Mouse (Mus musculus): ENCODE results near the gene Marcks. TPM values are rescaled to one million over a fixed set of nuclear protein-coding genes. Genes with fewer than 3 reads are reported as not detected.

Gene Marcks
- total and polyA plus RNA-seq, 3 experiments = 16.9 to 80.7 (median 74.2) TPM

GRCm38 (mm10) chr10:37106871-37107627 is 31.7 kb downstream of the Marcks start (continued):
- no peak for TF ChIP-seq ZNF384 (IDR thresholded peaks at IDR 0.05; ENCODE audit: low read depth, low read length)

- in situ Hi-C loops (cut with MboI; ENCODE audit: low pct_ligation_motif_present, low pct_unique_long_range_greater_than_20kb, low sequenced_read_pairs) (no loop called here), dilution Hi-C loops (cut with MboI; ENCODE audit: extremely low pct_ligation_motif_present, extremely low pct_unique_long_range_greater_than_20kb, low sequenced_read_pairs) (no loop called here)
- Histone ChIP-seq H3K27ac (ENCODE audit: insufficient read depth, low read depth) (no peak overlapping the region), H3K9me3 (replicated peaks; ENCODE audit: low read length) (no peaks in the 10 kb centered on the region), H3K36me3 (replicated peaks in 1 of 2; ENCODE audit: control insufficient read depth in 1 of 2, insufficient read depth in 1 of 2, low read length in 1 of 2) (no peaks in the 10 kb centered on the region), H3K9ac (ENCODE audit: insufficient read depth, low read depth) (no peak overlapping the region), H3K27me3 (replicated peaks) (no peaks in the 10 kb centered on the region), H3K4me2 (ENCODE audit: insufficient read depth, low read depth, poor library complexity, severe bottlenecking) (no peak overlapping the region), H3K79me2 (replicated peaks; ENCODE audit: control insufficient read depth, extremely low read depth, insufficient read depth, poor library complexity, severe bottlenecking) (no peaks in the 10 kb centered on the region), H3K4me1 (ENCODE audit: control insufficient read depth in 1 of 2, insufficient read depth in 2 of 2) (no peaks in the 10 kb centered on the region), H3K4me3 (replicated peaks in 1 of 3; ENCODE audit: low read depth in 2 of 3, low read length in 2 of 3, poor library complexity in 1 of 3) (no peak overlapping the region)
- TF ChIP-seq HCFC1 (IDR thresholded peaks at IDR 0.05; ENCODE audit: low read depth, low read length) (no peak), UBTF (IDR thresholded peaks at IDR 0.05; ENCODE audit: low read depth, low read length) (no peak), MEF2A (IDR thresholded peaks at IDR 0.05; ENCODE audit: borderline replicate concordance, low read depth, low read length) (no peak), KAT2A (IDR thresholded peaks at IDR 0.05; ENCODE audit: insufficient replicate concordance, low read length) (no peak), TBP (conservative IDR thresholded peaks at IDR 0.05; ENCODE audit: low read depth, low read length) (no peak), E2F4 (IDR thresholded peaks at IDR 0.05; ENCODE audit: insufficient replicate concordance, low read depth, low read length) (no peak)
- DNase-seq (ENCODE audit: extremely low read depth) = no peak
Observed at GRCm38 (mm10) chr10:37106303-37106702, 32.4 kb downstream of the Marcks start.

- DNase-seq (ENCODE audit: extremely low read depth) = no peak
- no peak overlapping the region for H3K27ac ChIP-seq (ENCODE audit: insufficient read depth, low read depth)
- no peak for TF ChIP-seq POLR2A (IDR thresholded peaks at IDR 0.05; ENCODE audit: low read depth, low read length)
- TF ChIP-seq ETS1 (conservative IDR thresholded peaks at IDR 0.05; ENCODE audit: low read depth, low read length) = no peak
- no peak for TF ChIP-seq MXI1 (IDR thresholded peaks at IDR 0.05; ENCODE audit: low read depth, low read length)
- no peak for TF ChIP-seq E2F4 (IDR thresholded peaks at IDR 0.05; ENCODE audit: insufficient replicate concordance, low read depth, low read length)
- no peak for TF ChIP-seq BHLHE40 (IDR thresholded peaks at IDR 0.05; ENCODE audit: low read depth, low read length)
- no peak for TF ChIP-seq TBP (conservative IDR thresholded peaks at IDR 0.05; ENCODE audit: low read depth, low read length)
- TF ChIP-seq TCF12 (IDR thresholded peaks at IDR 0.05; ENCODE audit: low read depth, low read length) = no peak
- TF ChIP-seq GABPA (IDR thresholded peaks at IDR 0.05; ENCODE audit: insufficient replicate concordance, low read depth, low read length) = no peak
- TF ChIP-seq SMC3 (IDR thresholded peaks at IDR 0.05; ENCODE audit: low read depth, low read length) = no peak
- no peak overlapping the region for H3K4me3 ChIP-seq (replicated peaks in 1 of 3; ENCODE audit: low read depth in 2 of 3, low read length in 2 of 3, poor library complexity in 1 of 3)
- no peaks in the 10 kb centered on the region for H3K36me3 ChIP-seq (replicated peaks in 1 of 2; ENCODE audit: control insufficient read depth in 1 of 2, insufficient read depth in 1 of 2, low read length in 1 of 2)
- H3K4me2 ChIP-seq (ENCODE audit: insufficient read depth, low read depth, poor library complexity, severe bottlenecking) = no peak overlapping the region
- no peaks in the 10 kb centered on the region for H3K27me3 ChIP-seq (replicated peaks)
- H3K9ac ChIP-seq (ENCODE audit: insufficient read depth, low read depth) = no peak overlapping the region
- H3K9me3 ChIP-seq (replicated peaks; ENCODE audit: low read length) = no peaks in the 10 kb centered on the region
- no peaks in the 10 kb centered on the region; a peak in 1 of 4 replicates for H3K4me1 ChIP-seq (ENCODE audit: control insufficient read depth in 1 of 2, insufficient read depth in 2 of 2)
- in situ Hi-C loops (cut with MboI; ENCODE audit: low pct_ligation_motif_present, low pct_unique_long_range_greater_than_20kb, low sequenced_read_pairs) = no loop called here
- dilution Hi-C loops (cut with MboI; ENCODE audit: extremely low pct_ligation_motif_present, extremely low pct_unique_long_range_greater_than_20kb, low sequenced_read_pairs) = no loop called here
- H3K79me2 ChIP-seq (replicated peaks; ENCODE audit: control insufficient read depth, extremely low read depth, insufficient read depth, poor library complexity, severe bottlenecking) = no peaks in the 10 kb centered on the region
Observed at GRCm38 (mm10) chr10:37102227-37103080, 36.3 kb downstream of the Marcks start.
